Mouse (Mus musculus) bone marrow, adult 2 months (tissue): ENCODE measurements around the gene Foxred1.

Source experiments
- CTCF ChIP-seq: fragments of 200-500 bp; IDR thresholded peaks from 2 replicates; pipeline ENCODE4 v1.5.1; 2011; ENCODE audit warnings: low read length, control low read depth; ENCODE audit not compliant: control insufficient read depth, insufficient read depth
- POLR2A ChIP-seq: fragments of 200-500 bp; IDR thresholded peaks from 2 replicates; pipeline ENCODE4 v1.6.1; 2011; ENCODE audit warnings: low read depth, mild to moderate bottlenecking, control low read depth, low read length, borderline replicate concordance; ENCODE audit not compliant: control insufficient read depth

DNA sequence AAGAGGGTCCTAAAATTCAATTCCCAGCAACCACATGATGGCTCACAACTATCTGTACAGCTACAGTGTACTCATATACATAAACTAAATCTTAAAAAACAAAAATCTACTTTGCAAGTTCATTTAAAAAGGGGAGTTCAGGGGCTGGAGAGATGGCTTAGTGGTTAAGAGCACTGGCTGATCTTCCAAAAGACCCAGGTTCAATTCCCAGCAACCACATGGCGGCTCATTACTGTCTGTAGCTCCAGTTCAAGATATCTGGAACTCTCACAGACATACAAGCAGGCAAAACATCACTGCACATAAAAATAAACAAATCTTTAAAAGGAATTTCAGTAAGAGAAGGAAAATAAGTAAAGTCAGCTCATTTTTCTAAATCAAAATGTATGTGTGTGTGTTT lies 27.5 kb upstream of the Foxred1 start:
- TF ChIP-seq CTCF (no peak), POLR2A (no peak)
